Mouse (Mus musculus): ENCODE results near the gene Rps10. TPM values are rescaled to one million over a fixed set of nuclear protein-coding genes. Genes with fewer than 3 reads are reported as not detected.

The Rps10 gene
- polyA plus RNA-seq, 1 experiment from 2014 or later, result 724 TPM

DNA sequence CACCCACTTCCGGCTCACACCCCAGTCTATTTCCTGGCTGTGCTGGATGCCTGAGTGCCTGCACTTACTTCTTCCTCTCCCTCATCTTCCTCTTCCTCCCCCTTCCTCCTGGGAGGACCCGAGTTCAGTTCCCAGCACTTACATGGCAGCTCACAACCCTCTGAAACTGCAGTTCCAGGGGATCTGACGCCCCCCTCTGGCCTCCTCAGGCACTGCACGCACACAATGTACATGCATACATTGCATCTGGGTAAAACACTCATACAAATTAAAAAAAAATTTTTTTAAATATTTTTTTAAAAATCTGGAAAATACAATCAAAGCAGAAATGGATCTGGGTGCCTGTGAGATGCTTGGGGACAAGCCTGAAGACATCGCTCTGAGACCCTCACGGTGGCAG, 35.3 kb upstream of the Rps10 start:
- Histone ChIP-seq H3K4me1 (ENCODE audit: control insufficient read depth, insufficient read depth, low read length) (no peaks in the 10 kb centered on the region), H3K27me3 (ENCODE audit: control insufficient read depth, insufficient read depth, low read length) (no peaks in the 10 kb centered on the region), H3K4me3 (ENCODE audit: low read depth, low read length) (no peak overlapping the region), H3K36me3 (ENCODE audit: control insufficient read depth, insufficient read depth, low read length) (no peaks in the 10 kb centered on the region), H3K4me2 (no peak overlapping the region), H3K9ac (ENCODE audit: low read depth, low read length) (no peak overlapping the region), H3K9me3 (replicated peaks; ENCODE audit: control insufficient read depth, low read length) (no peaks in the 10 kb centered on the region), H3K27ac (ENCODE audit: low read depth, low read length) (no peak overlapping the region)
- WGBS (ENCODE audit: insufficient replicate concordance), result 78% methylated on average over 6 of the region's 6 CpGs
- no peak for ATAC-seq (replicated peaks; ENCODE audit: insufficient number of reproducible peaks, low FRiP score, low TSS enrichment)

DNA sequence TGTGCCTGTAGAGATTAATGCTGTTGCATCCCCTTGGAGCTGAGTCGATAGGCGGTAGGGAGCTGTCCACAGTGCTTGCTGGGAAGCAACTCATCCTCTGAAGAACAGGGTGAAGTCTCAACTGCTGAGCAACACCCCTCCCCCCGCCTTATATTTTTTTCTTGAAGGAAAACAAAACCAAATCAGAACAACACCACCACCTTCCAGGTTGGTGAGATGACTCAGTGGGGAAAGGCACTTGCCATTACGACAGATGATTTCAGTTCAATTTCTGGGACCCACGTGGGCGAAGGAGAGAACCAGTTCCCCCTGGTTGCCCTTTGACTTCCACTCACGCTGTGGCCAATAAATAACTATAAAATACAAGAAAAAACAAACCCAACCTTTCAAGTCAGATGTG, 22.3 kb upstream of the Rps10 start:
- 66% methylated on average over 7 of the region's 7 CpGs for WGBS (ENCODE audit: insufficient replicate concordance)

DNA sequence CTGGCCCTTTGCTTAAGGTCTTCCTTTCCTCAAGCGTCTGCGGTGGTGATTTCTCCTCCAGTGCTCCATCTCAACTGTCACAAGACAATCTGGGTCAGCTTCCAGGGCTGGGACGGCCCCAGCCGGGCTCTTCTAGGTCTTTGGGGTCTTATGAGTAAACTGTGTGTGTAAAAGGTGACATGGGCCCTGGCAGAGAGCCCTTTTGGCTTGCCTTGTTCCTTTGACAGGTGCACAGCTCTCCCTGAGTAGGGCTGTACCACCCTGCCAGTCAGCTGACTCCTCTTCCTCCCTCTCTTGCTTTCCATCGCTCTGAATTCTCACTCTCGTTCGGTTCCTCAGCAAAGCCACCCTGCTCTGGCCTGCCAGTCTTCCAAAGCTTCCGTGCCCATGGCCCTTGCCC, 20.7 kb upstream of the Rps10 start:
- H3K4me3 ChIP-seq (ENCODE audit: low read depth, low read length), result no peak overlapping the region
- peaks cover 14% of the 10 kb centered on the region for H3K4me1 ChIP-seq (ENCODE audit: control insufficient read depth, insufficient read depth, low read length)
- no peak for ATAC-seq (replicated peaks; ENCODE audit: insufficient number of reproducible peaks, low FRiP score, low TSS enrichment)
- H3K36me3 ChIP-seq (ENCODE audit: control insufficient read depth, insufficient read depth, low read length), result no peaks in the 10 kb centered on the region
- 62% methylated on average over 8 of the region's 8 CpGs for WGBS (ENCODE audit: insufficient replicate concordance)
- H3K9ac ChIP-seq (ENCODE audit: low read depth, low read length), result no peak overlapping the region
- no peak overlapping the region for H3K4me2 ChIP-seq
- H3K27ac ChIP-seq (ENCODE audit: low read depth, low read length), result no peak overlapping the region
- H3K27me3 ChIP-seq (ENCODE audit: control insufficient read depth, insufficient read depth, low read length), result peaks cover 33% of the 10 kb centered on the region
- H3K9me3 ChIP-seq (replicated peaks; ENCODE audit: control insufficient read depth, low read length), result no peaks in the 10 kb centered on the region

More for the DNA sequence above, 22.3 kb upstream of the Rps10 start:
- Histone ChIP-seq H3K9ac (ENCODE audit: low read depth, low read length) (no peak overlapping the region), H3K27me3 (ENCODE audit: control insufficient read depth, insufficient read depth, low read length) (peaks cover 31% of the 10 kb centered on the region), H3K36me3 (ENCODE audit: control insufficient read depth, insufficient read depth, low read length) (no peaks in the 10 kb centered on the region), H3K4me3 (ENCODE audit: low read depth, low read length) (no peak overlapping the region), H3K27ac (ENCODE audit: low read depth, low read length) (no peak overlapping the region), H3K9me3 (replicated peaks; ENCODE audit: control insufficient read depth, low read length) (no peaks in the 10 kb centered on the region), H3K4me2 (no peak overlapping the region), H3K4me1 (ENCODE audit: control insufficient read depth, insufficient read depth, low read length) (peaks cover 14% of the 10 kb centered on the region)
- no peak for ATAC-seq (replicated peaks; ENCODE audit: insufficient number of reproducible peaks, low FRiP score, low TSS enrichment)

DNA sequence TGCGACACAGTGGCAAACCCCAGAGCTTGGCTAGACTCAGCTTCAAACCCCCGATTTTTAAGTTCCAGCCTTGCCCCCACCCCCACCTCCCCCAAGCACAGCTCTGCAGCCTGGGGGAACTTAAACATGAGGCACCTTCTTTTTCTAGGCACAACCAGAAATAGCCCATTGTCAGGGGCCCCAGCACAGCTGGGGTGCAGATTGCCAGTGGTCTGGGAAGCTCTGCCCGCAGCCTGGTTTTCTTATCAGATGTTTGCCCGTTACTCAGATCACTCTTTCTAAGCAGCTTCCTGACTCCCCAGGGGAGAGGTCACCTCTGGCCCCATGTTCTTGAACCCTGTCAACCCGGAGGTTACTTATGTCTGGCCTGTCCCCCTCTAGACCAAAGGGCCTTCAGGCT, 19.9 kb upstream of the Rps10 start:
- H3K4me2 ChIP-seq, result peak overlapping the region; percentile 95
- no peak overlapping the region for H3K9ac ChIP-seq (ENCODE audit: low read depth, low read length)
- ATAC-seq (replicated peaks; ENCODE audit: insufficient number of reproducible peaks, low FRiP score, low TSS enrichment), result no peak
- H3K4me3 ChIP-seq (ENCODE audit: low read depth, low read length), result peak overlapping the region; percentile 51; the same call in 1 of the 2 replicates
- H3K36me3 ChIP-seq (ENCODE audit: control insufficient read depth, insufficient read depth, low read length), result no peaks in the 10 kb centered on the region
- 4% methylated on average over 5 of the region's 5 CpGs for whole genome bisulfite sequencing (ENCODE audit: insufficient replicate concordance)
- no peak overlapping the region for H3K27ac ChIP-seq (ENCODE audit: low read depth, low read length)
- no peaks in the 10 kb centered on the region for H3K9me3 ChIP-seq (replicated peaks; ENCODE audit: control insufficient read depth, low read length)
- peaks cover 14% of the 10 kb centered on the region for H3K4me1 ChIP-seq (ENCODE audit: control insufficient read depth, insufficient read depth, low read length)
- H3K27me3 ChIP-seq (ENCODE audit: control insufficient read depth, insufficient read depth, low read length), result peaks cover 33% of the 10 kb centered on the region

DNA sequence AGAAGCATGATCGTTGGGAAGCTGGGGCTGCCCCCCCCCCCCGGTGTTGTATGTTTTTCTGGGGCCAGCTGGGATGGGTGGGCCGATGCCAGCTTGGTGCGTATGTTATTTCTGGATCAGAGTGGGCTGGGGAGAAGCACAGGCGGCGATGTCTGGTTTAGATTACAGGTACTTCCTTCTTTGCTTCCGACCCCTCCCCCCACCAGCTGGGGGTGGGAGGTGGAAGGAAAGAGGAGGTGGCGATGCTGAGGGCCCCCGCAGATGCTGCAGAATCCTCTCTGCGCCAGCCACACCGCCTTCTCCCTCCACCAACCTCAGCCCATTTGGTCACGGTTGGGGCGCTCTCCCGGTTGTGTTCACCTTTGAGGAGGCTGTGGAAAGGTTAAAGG, 19.5 kb upstream of the Rps10 start:
- Histone ChIP-seq H3K4me1 (ENCODE audit: control insufficient read depth, insufficient read depth, low read length) (peaks cover 14% of the 10 kb centered on the region), H3K27ac (ENCODE audit: low read depth, low read length) (no peak overlapping the region), H3K9me3 (replicated peaks; ENCODE audit: control insufficient read depth, low read length) (no peaks in the 10 kb centered on the region), H3K36me3 (ENCODE audit: control insufficient read depth, insufficient read depth, low read length) (no peaks in the 10 kb centered on the region), H3K4me3 (ENCODE audit: low read depth, low read length) (peak overlapping the region; percentile 51), H3K9ac (ENCODE audit: low read depth, low read length) (no peak overlapping the region), H3K27me3 (ENCODE audit: control insufficient read depth, insufficient read depth, low read length) (peaks cover 33% of the 10 kb centered on the region), H3K4me2 (peak overlapping the region; percentile 95)
- WGBS (ENCODE audit: insufficient replicate concordance), result 3% methylated on average over 14 of the region's 14 CpGs
- no peak for ATAC-seq (replicated peaks; ENCODE audit: insufficient number of reproducible peaks, low FRiP score, low TSS enrichment)

DNA sequence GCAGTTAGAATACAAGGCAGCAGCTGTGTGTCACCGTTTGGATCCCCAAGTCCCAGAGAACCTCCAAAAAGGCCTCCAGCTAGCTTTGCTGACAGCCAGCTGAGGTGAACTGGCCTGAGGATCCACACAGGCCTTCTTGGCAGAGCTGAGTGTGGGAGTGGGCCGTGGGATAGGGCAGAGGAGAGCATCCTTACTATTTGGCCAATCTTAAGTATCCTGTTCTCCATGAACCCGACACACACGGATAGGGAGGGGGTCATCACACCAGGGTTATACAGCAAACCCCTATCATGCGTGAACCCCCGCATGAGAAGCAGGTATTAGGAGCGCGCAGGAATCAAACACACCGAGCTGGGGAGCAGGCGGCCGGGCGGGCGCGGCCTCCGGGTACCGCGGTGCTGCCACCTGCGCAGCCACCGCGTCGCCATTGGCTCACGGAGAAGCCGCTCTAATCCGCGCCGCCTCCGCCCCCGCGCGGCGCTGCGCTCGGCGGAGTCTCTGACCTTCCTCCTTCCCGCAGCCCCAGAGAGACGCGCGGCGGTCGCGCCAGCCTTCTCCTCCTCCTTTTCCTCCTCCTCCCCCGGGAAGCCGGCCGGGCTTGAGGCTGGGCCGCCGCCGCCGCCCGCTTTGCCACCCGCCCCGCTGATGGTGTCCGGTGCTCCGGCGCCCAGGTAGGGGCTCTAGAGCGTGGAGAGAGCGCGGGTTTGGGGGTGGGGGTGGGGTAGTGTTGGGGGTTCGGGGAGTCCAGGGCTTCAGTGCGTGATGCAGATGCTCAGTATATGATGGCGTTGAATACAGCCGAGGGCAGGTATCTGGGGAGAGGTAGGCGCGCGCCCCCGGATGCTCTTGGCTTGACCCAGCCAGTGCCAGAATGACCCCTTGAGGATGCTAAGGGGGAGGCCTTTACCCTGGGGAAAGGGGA, 18.9 kb upstream of the Rps10 start, which contains the start of gene Pacsin1:
Gene Pacsin1, plus strand, starts transcription at position 421 of the 922 bp plus-strand sequence.
- Histone ChIP-seq H3K4me2 (peak within 1 kb of the TSS; percentile 95), H3K36me3 (ENCODE audit: control insufficient read depth, insufficient read depth, low read length) (no peaks in the 10 kb centered on the region), H3K4me3 (ENCODE audit: low read depth, low read length) (peak within 1 kb of the TSS; percentile 51), H3K27ac (ENCODE audit: low read depth, low read length) (no peak within 1 kb of the TSS), H3K9me3 (replicated peaks; ENCODE audit: control insufficient read depth, low read length) (no peaks in the 10 kb centered on the region), H3K27me3 (ENCODE audit: control insufficient read depth, insufficient read depth, low read length) (peaks cover 33% of the 10 kb centered on the region), H3K9ac (ENCODE audit: low read depth, low read length) (peak within 1 kb of the TSS; percentile 54), H3K4me1 (ENCODE audit: control insufficient read depth, insufficient read depth, low read length) (peaks cover 14% of the 10 kb centered on the region)
- ATAC-seq (replicated peaks; ENCODE audit: insufficient number of reproducible peaks, low FRiP score, low TSS enrichment), result no peak
- WGBS (ENCODE audit: insufficient replicate concordance), result 3% methylated on average over 65 of the region's 65 CpGs

DNA sequence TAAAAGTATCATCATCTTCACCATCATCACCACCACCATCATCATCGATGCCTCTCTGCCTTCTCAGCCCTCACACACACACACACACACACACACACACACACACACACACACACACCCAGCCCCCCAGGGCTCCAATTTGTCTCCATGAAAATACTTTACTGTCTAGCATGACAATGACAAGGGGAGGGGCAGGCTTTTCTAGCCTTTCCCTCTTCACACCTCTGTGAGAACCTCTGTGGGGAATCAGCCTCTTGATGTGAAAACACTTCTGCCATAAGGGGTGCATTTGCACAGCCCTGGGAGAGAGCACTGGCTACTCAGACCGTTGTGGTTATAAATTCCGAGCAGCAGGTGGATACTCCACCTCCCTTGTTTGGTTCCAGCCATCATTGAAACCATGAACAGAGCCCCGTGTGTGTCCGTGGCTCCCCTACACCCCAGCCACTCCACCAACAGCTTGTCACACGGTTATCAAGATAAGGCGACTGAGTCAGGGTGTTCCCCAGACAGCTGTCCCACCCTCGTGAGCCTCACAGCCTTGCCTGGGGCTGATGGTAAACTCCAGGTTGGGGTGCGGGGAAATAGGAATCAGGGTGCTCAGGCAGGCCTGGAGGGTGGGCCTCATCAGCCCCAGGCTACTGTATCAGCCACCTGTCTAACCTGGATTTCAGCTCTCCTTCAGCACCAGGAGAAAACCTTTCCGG, 16.9 kb upstream of the Rps10 start:
- 46% methylated on average over 10 of the region's 10 CpGs for WGBS (ENCODE audit: insufficient replicate concordance)
- Histone ChIP-seq H3K9me3 (replicated peaks; ENCODE audit: control insufficient read depth, low read length) (no peaks in the 10 kb centered on the region), H3K27me3 (ENCODE audit: control insufficient read depth, insufficient read depth, low read length) (peaks cover 33% of the 10 kb centered on the region), H3K4me2 (no peak overlapping the region), H3K9ac (ENCODE audit: low read depth, low read length) (no peak overlapping the region), H3K4me1 (ENCODE audit: control insufficient read depth, insufficient read depth, low read length) (peaks cover 14% of the 10 kb centered on the region), H3K36me3 (ENCODE audit: control insufficient read depth, insufficient read depth, low read length) (no peaks in the 10 kb centered on the region), H3K27ac (ENCODE audit: low read depth, low read length) (no peak overlapping the region), H3K4me3 (ENCODE audit: low read depth, low read length) (no peak overlapping the region)
- ATAC-seq (replicated peaks; ENCODE audit: insufficient number of reproducible peaks, low FRiP score, low TSS enrichment), result no peak

DNA sequence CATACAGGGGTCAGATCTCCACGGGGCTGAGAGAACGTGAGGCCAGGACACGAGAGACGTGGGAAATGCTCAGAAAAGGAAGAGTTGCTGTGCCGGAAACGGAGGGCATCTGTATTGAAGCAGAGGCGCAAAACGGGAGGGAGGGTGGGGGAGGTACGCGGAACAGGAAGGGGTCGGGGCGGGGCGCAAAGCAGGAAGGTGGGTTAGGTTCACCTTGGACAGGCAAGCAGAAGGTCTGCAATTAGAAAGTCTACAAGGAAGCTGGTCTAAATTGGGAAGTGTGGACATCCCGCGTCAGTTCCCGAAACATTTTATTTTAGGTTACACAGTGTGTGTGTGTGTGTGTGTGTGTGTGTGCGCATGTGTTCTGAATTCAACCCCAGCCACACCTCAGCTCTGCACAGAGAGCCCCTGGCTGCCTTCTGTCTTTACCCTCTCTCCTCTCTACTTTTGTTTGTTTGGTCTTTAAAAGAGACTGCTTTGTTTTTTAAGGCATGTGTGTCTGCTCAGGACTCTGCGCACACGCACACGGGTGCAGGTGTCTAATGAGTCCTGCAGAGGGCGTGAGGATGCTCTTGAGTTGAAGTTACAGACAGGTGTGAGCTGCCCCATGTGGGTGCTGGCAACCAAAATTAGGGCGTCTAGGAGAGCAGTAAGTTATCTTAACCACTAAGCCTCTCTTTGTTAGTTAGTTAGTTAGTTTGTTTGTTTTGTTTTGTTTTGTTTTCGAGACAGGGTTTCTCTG, 15.7 kb upstream of the Rps10 start:
- H3K27me3 ChIP-seq (ENCODE audit: control insufficient read depth, insufficient read depth, low read length), result peaks cover 30% of the 10 kb centered on the region

More for the DNA sequence above, 15.7 kb upstream of the Rps10 start:
- ATAC-seq (replicated peaks; ENCODE audit: insufficient number of reproducible peaks, low FRiP score, low TSS enrichment), result no peak
- Histone ChIP-seq H3K4me3 (ENCODE audit: low read depth, low read length) (no peak overlapping the region), H3K36me3 (ENCODE audit: control insufficient read depth, insufficient read depth, low read length) (no peaks in the 10 kb centered on the region), H3K4me2 (no peak overlapping the region), H3K9ac (ENCODE audit: low read depth, low read length) (no peak overlapping the region), H3K27ac (ENCODE audit: low read depth, low read length) (no peak overlapping the region), H3K4me1 (ENCODE audit: control insufficient read depth, insufficient read depth, low read length) (peaks cover 14% of the 10 kb centered on the region), H3K9me3 (replicated peaks; ENCODE audit: control insufficient read depth, low read length) (no peaks in the 10 kb centered on the region)
- WGBS (ENCODE audit: insufficient replicate concordance), result 76% methylated on average over 23 of the region's 23 CpGs
